ENCODE assay signal across 8 mouse cellular contexts in the genomic region with DNA sequence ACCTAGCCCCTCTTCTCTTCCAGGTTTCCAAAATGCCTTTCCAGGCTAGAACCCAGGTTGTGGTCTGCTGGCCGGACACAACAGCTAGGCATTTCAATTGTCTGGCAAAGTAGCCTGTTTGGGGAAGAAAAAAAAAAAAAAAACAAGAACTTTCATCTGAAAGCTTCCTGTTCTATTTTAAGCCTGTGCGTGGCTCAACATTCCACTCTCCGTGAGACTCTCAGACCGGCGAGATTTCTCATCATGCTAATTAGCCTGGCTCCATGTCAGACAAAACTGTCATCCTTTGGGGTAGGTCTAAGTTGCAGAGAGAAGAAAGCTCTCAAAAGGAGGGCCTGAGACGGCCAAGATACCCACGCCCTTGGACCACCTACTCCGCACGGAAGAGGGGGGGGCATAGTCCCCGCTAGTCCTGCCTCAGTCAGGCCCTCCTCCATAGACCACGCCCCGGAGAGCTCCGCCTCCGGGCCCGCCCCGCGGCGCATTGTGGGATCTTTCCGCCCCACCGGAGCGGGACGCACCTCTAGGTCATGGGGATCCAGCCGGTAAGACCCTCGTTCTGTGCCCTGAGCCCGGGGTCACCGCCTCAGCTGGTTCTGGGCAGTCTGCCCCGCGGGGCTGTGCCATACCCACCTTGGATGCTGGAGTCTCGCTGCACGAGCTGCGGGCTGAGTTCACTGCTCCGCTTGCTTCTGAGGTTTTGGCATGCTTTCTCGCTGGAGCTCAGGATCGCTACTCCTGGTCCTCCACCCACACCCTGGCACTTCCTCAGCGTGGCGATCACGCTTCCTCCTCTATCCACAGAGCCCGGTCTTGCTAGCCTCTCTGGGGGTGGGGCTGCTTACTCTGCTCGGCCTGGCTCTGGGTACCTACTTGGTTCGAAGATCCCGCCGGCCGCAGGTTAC. TPM values are rescaled to one million over a fixed set of nuclear protein-coding genes. Genes with fewer than 3 reads are reported as not detected.
DNase-seq lines count a peak whose midpoint lies in the region; ATAC-seq and TF ChIP-seq lines count a peak whose summit lies in the region.

A gene (plus strand): TSS at position 51 of the 905 bp plus-strand sequence.

- peak; percentile 98 for ATAC-seq in limb, embryonic 14.5 days (ENCODE audit: low FRiP score, low read depth)
- peak; percentile 93 for ATAC-seq in midbrain, embryonic 16.5 days

- 0 out of 2 replicates have a peak, but pooled peaks cover 5% of the 10 kb centered on the region for H3K4me1 ChIP-seq in embryonic fibroblast, embryonic 13.5 days (ENCODE audit: control insufficient read depth, insufficient read depth, low read length)
- H3K4me1 ChIP-seq in limb, embryonic 14.5 days (ENCODE audit: control insufficient read depth, insufficient read depth, low read length), result peaks cover 9% of the 10 kb centered on the region
- no peaks in the 10 kb centered on the region for H3K4me1 ChIP-seq in midbrain, embryonic 16.5 days (ENCODE audit: control insufficient read depth, insufficient read depth, low read length)

- under 1% methylated on average over 43 of the region's 43 CpGs for WGBS in limb, embryonic 14.5 days
- under 1% methylated on average over 43 of the region's 43 CpGs for WGBS in midbrain, embryonic 16.5 days

- H3K4me3 ChIP-seq in embryonic fibroblast, embryonic 13.5 days (ENCODE audit: insufficient read depth, low read length), result peak within 1 kb of the TSS; percentile 84
- H3K4me3 ChIP-seq in limb, embryonic 14.5 days (replicated peaks; ENCODE audit: low read length), result peak within 1 kb of the TSS; percentile 78
- H3K4me3 ChIP-seq in midbrain, embryonic 16.5 days (ENCODE audit: low read depth, low read length), result peak within 1 kb of the TSS; percentile 59

- peaks cover 32% of the 10 kb centered on the region for H3K36me3 ChIP-seq in limb, embryonic 14.5 days (ENCODE audit: control insufficient read depth, insufficient read depth, low read length)
- no peaks in the 10 kb centered on the region for H3K36me3 ChIP-seq in midbrain, embryonic 16.5 days (ENCODE audit: control insufficient read depth, insufficient read depth, low read length)

- no peaks in the 10 kb centered on the region for H3K9me3 ChIP-seq in limb, embryonic 14.5 days (ENCODE audit: control insufficient read depth, low read length)
- no peaks in the 10 kb centered on the region for H3K9me3 ChIP-seq in midbrain, embryonic 16.5 days (replicated peaks; ENCODE audit: control insufficient read depth, low read length, poor library complexity, severe bottlenecking)

- peak; percentile 93 for DNase-seq in A20 (ENCODE audit: low read depth, low spot score)
- peak; percentile 24 to 61 for DNase-seq in adrenal gland, postnatal 4 days (ENCODE audit: low spot score in 2 of 2)
- peak; percentile 85 for DNase-seq in heart, adult 8-10 months (ENCODE audit: low spot score)
- peak; percentile 81 for DNase-seq in kidney, adult 9 months
- DNase-seq in limb, embryonic 14.5 days (ENCODE audit: low spot score), result peak; percentile 90
- peak; percentile 65 for DNase-seq in spleen, postnatal 14 days (ENCODE audit: low spot score in 2 of 2)

- peak; percentile 90 for TF ChIP-seq POLR2A in embryonic fibroblast, embryonic 13.5 days (IDR thresholded peaks at IDR 0.05; ENCODE audit: low read depth, low read length)
- 0 out of 2 replicates have a peak, but pooled peaks have one; percentile 69 for TF ChIP-seq POLR2A in limb, embryonic 14.5 days (IDR thresholded peaks at IDR 0.05; ENCODE audit: borderline replicate concordance, extremely low read depth, insufficient read depth, insufficient read length)

- TF ChIP-seq CTCF in embryonic fibroblast, embryonic 13.5 days (IDR thresholded peaks at IDR 0.05; ENCODE audit: borderline replicate concordance, insufficient read depth, low read length), result no peak

- no peaks in the 10 kb centered on the region for H3K27me3 ChIP-seq in limb, embryonic 14.5 days (ENCODE audit: control insufficient read depth, insufficient read depth, low read length)
- H3K27me3 ChIP-seq in midbrain, embryonic 16.5 days (ENCODE audit: control insufficient read depth, insufficient read depth, low read depth, low read length), result no peaks in the 10 kb centered on the region

- peak within 1 kb of the TSS; percentile 82 for H3K4me2 ChIP-seq in limb, embryonic 14.5 days (replicated peaks; ENCODE audit: low read depth, low read length, severe bottlenecking)
- peak within 1 kb of the TSS; percentile 90 for H3K4me2 ChIP-seq in midbrain, embryonic 16.5 days (ENCODE audit: low read length)

- H3K9ac ChIP-seq in limb, embryonic 14.5 days (ENCODE audit: low read depth, low read length, severe bottlenecking), result peak within 1 kb of the TSS; percentile 73
- peak within 1 kb of the TSS; percentile 72 for H3K9ac ChIP-seq in midbrain, embryonic 16.5 days (ENCODE audit: low read depth, low read length)

- H3K27ac ChIP-seq in embryonic fibroblast, embryonic 13.5 days (ENCODE audit: insufficient read depth, low read length), result peak within 1 kb of the TSS; percentile 91
- H3K27ac ChIP-seq in limb, embryonic 14.5 days (replicated peaks; ENCODE audit: low read depth, low read length), result peak within 1 kb of the TSS; percentile 59
- H3K27ac ChIP-seq in midbrain, embryonic 16.5 days (ENCODE audit: low read length), result 0 out of 2 replicates have a peak within 1 kb of the TSS, but pooled peaks have one; percentile 8

RNA-seq across cellular contexts. Expression of the gene that starts here (rescaled TPM):
- 10 to 100 TPM; 27.0 to 28.8 TPM for total RNA-seq in adrenal gland, postnatal 4 days (2021)
- polyA plus RNA-seq in embryonic fibroblast, embryonic 13.5 days (2011; ENCODE audit: insufficient read length, low read depth, missing spikeins), result 135 and 158 TPM in 2 replicates
- total RNA-seq in heart, adult 8-10 months (2022), result 10 to 100 TPM; 23.4 to 28.6 (median 26.9) TPM
- 43.0 and 46.0 TPM in 2 replicates for polyA plus RNA-seq in limb, embryonic 14.5 days (2012; rRNA removed)
- 28.6 and 31.8 TPM in 2 replicates for polyA plus RNA-seq in limb, embryonic 14.5 days (2014; fragmentation: Nextera tagmentation; extraction: Ambion mirVana)
- polyA plus RNA-seq in midbrain, embryonic 16.5 days (2015; fragmentation: Nextera tagmentation; extraction: Ambion mirVana), result 11.4 and 12.2 TPM in 2 replicates

Comparison
In these comparisons a context has a peak if more than half of its experiments do, and no peak if none do; other contexts are left out.
1. Peak in every context shown above with its lines: DNase-seq, ATAC-seq, H3K4me3 ChIP-seq and H3K27ac ChIP-seq.
2. DNase-seq: peak in every context shown above with its lines; median percentile 93 in A20; 90 in limb, embryonic 14.5 days; 85 in heart, adult 8-10 months; 81 in kidney, adult 9 months; 65 in spleen, postnatal 14 days; 42 in adrenal gland, postnatal 4 days.
3. H3K27ac ChIP-seq: peak in every context shown above with its lines; median percentile 91 in embryonic fibroblast, embryonic 13.5 days; 59 in limb, embryonic 14.5 days; 8 in midbrain, embryonic 16.5 days.